Mouse (Mus musculus) cerebellum, postnatal 4 days (tissue): ENCODE measurements around the gene Slc29a4.

ENCODE experiments used
- DNase-seq, 2 experiments: peaks; one replicate each; pipeline ENCODE4 v3.0.0; 2022; ENCODE audit warnings: low spot score in 2 of 2, mixed read lengths in 1 of 2

The Slc29a4 gene

GRCm38 (mm10) chr5:142692248-142692647 is at the start of gene Slc29a4:
Gene Slc29a4, plus strand, starts transcription at chr5:142692512.
- peak in 1 of 2 experiments; percentile 35 for DNase-seq

GRCm38 (mm10) chr5:142648162-142648561 is 44.1 kb upstream of the Slc29a4 start:
- DNase-seq: no peak

- DNase-seq: no peak
Observed at GRCm38 (mm10) chr5:142649460-142650050, 42.8 kb upstream of the Slc29a4 start.

- DNase-seq: no peak
Observed at GRCm38 (mm10) chr5:142650390-142650789, 41.9 kb upstream of the Slc29a4 start.

- DNase-seq: no peak
Observed at GRCm38 (mm10) chr5:142650794-142651497, 41.4 kb upstream of the Slc29a4 start.

GRCm38 (mm10) chr5:142652266-142652665 is 40.0 kb upstream of the Slc29a4 start:
- DNase-seq: no peak

- DNase-seq: no peak
Observed at GRCm38 (mm10) chr5:142660656-142661434, 31.5 kb upstream of the Slc29a4 start.

GRCm38 (mm10) chr5:142667921-142668320 is 24.4 kb upstream of the Slc29a4 start:
- DNase-seq: no peak

GRCm38 (mm10) chr5:142668556-142669263 is 23.6 kb upstream of the Slc29a4 start:
- no peak for DNase-seq

GRCm38 (mm10) chr5:142669726-142670125 is 22.6 kb upstream of the Slc29a4 start:
- DNase-seq: peak in 1 of 2 experiments; percentile 21

GRCm38 (mm10) chr5:142673082-142673481 is 19.2 kb upstream of the Slc29a4 start:
- DNase-seq: peak in 1 of 2 experiments; percentile 28

GRCm38 (mm10) chr5:142678141-142678571 is 14.2 kb upstream of the Slc29a4 start:
- DNase-seq: no peak

GRCm38 (mm10) chr5:142679065-142679464 is 13.2 kb upstream of the Slc29a4 start:
- DNase-seq: no peak

- no peak for DNase-seq
Observed at GRCm38 (mm10) chr5:142681911-142682310, 10.4 kb upstream of the Slc29a4 start.

- no peak for DNase-seq
Observed at GRCm38 (mm10) chr5:142682529-142682928, 9.8 kb upstream of the Slc29a4 start.

GRCm38 (mm10) chr5:142688866-142689265 is 3.4 kb upstream of the Slc29a4 start:
- no peak for DNase-seq

GRCm38 (mm10) chr5:142690343-142690742 is 2.0 kb upstream of the Slc29a4 start:
- no peak for DNase-seq

GRCm38 (mm10) chr5:142692971-142693737 is 842 bp downstream of the Slc29a4 start:
- no peak for DNase-seq

GRCm38 (mm10) chr5:142693738-142694430 is 1.6 kb downstream of the Slc29a4 start:
- peak in 1 of 2 experiments; percentile 51 for DNase-seq

- DNase-seq: no peak
Observed at GRCm38 (mm10) chr5:142694627-142695340, 2.5 kb downstream of the Slc29a4 start.
